Mouse (Mus musculus) frontal cortex, adult 2 months (tissue): ENCODE measurements around the gene Slc2a3. TPM values are rescaled to one million over a fixed set of nuclear protein-coding genes. Genes with fewer than 3 reads are reported as not detected.
"Not testable (repeated sequence)": the region's sequence is repeated elsewhere in the genome, so short reads cannot be mapped to it uniquely, and the experiment has no call there.

Source experiments
- DNase-seq, 2 experiments: peaks; one replicate each; pipeline ENCODE4 v3.0.0; 2022; ENCODE audit warnings: low spot score in 1 of 2; ENCODE audit errors: extremely low spot score in 1 of 2
- polyA plus RNA-seq: library from polyadenylated mRNA; depleted of rRNA; stranded (reverse); fragments of >200 nt; gene quantifications from 2 replicates; pipeline ENCODE4 v1.2.3, GENCODE M21; 2012

The Slc2a3 gene
- polyA plus RNA-seq, 1 experiment = 105 TPM

DNA sequence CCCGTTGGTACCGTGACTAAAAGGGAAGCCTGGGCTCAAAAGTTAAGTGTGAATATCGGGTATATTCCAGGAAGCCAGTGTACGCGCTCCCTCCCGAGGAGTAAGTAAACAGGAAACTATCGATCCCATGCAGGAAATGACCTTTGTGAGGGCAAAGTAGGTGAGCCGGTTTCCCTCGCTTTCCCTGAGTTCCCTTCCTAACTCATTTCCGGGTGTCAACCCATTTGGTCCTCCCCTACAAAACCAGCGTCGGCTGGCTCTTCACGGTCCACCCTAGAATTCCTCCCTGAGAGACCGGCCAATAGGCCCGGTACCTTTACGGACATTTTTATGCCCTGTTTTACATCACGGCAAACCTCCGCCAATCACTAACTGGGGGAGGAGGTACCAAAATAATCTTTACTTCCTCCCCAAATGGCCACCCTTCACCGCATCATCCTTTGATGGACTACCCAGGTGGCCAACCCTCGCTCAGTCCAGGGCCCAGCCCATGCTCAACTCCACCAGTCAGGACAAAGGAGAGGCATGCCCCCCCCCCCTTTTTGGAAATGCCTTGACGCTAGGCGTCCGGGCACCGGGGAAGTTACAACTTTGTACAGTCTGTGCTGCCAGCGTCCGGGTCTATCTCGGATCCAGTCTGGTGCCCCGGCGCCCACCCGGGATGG is 9.3 kb upstream of the Slc2a3 start:
- peak; percentile 97 to 98 for DNase-seq

- peak in 1 of 2 experiments; percentile 57 for DNase-seq
Measured at GRCm38 (mm10) chr6:122810022-122810614, 8.7 kb upstream of the Slc2a3 start.

GRCm38 (mm10) chr6:122804418-122804817 is 3.0 kb upstream of the Slc2a3 start:
- peak; percentile 53 to 93 for DNase-seq

GRCm38 (mm10) chr6:122801801-122802514 is 518 bp upstream of the Slc2a3 start:
- peak in 1 of 2 experiments; percentile 50 for DNase-seq

- peak; percentile 44 to 65 for DNase-seq
Measured at GRCm38 (mm10) chr6:122800640-122801300, 670 bp downstream of the Slc2a3 start.

GRCm38 (mm10) chr6:122795254-122795935 is 6.0 kb downstream of the Slc2a3 start:
- DNase-seq = peak in 1 of 2 experiments; percentile 31

DNA sequence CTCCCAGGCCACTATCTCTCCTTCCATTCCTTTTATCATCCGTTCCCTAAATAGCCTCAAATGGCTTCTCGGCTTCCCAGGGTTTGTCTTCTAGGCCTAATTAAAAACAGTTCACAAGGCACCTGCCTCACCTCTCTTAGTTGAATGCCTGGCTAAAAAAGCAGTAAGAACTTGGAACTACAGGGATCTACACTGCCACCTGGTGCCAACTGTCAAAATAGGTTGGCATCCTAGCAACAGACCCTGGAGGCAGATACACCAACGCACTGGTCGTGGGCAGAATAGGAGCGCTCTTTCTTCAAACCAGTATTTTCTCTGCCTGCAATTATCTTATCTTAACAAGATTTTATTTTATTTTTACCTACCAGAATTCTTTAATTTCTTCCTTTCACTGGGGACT is 15.2 kb downstream of the Slc2a3 start:
- DNase-seq = peak; percentile 77 to 90

- DNase-seq = peak in 1 of 2 experiments; percentile 62
Measured at GRCm38 (mm10) chr6:122784866-122785265, 16.6 kb downstream of the Slc2a3 start.

DNA sequence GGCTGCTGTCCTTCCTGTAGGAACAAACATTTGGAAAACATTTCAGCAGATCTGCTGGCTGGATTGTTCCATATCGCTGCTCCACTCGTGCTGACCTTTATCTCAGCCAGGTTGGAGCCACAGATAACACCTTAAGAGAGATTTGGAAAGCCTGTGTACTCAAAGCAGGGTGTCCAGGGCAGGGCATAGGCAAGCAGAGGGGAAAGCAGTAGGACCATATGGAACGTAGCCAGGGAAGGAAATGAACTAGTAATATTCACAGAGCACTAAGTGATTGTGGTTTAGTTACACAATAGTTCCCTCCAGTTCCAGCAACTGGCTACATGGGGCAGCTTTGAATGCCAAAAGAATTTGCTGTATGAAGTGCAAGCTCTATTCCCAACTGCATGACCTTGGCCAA is 19.3 kb downstream of the Slc2a3 start:
- no peak for DNase-seq

- no peak for DNase-seq
Measured at GRCm38 (mm10) chr6:122781167-122781566, 20.3 kb downstream of the Slc2a3 start.

- no peak for DNase-seq
Measured at GRCm38 (mm10) chr6:122779916-122780315, 21.5 kb downstream of the Slc2a3 start.

GRCm38 (mm10) chr6:122776040-122776439 is 25.4 kb downstream of the Slc2a3 start:
- no peak for DNase-seq

- no peak for DNase-seq
Measured at GRCm38 (mm10) chr6:122774345-122774744, 27.1 kb downstream of the Slc2a3 start.

DNA sequence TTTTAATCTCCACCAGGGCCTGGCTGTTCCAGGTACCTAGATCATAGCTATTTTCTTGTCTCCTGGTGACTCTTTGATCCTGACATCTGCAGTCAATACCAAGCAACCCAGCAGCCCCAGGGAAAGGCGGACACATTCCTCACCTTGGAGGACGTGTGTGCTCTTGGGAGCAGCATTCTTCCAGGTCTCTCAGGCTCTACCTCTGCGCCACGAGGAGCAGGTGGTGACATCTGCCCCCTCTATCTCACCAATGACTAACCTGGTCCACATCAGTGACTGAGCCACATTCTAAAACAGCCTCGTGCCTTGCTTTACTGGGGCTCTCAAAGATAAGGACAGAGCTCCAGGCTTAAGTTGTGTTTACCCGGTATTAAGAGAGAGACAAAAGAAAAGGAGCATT is 28.7 kb downstream of the Slc2a3 start:
- DNase-seq = no peak

- peak in 1 of 2 experiments; percentile 51 for DNase-seq
Measured at GRCm38 (mm10) chr6:122770760-122771315, 30.6 kb downstream of the Slc2a3 start.

- DNase-seq = peak; percentile 31 to 58
Measured at GRCm38 (mm10) chr6:122769771-122770759, 31.4 kb downstream of the Slc2a3 start.

- DNase-seq = no peak
Measured at GRCm38 (mm10) chr6:122768256-122768655, 33.2 kb downstream of the Slc2a3 start.

DNA sequence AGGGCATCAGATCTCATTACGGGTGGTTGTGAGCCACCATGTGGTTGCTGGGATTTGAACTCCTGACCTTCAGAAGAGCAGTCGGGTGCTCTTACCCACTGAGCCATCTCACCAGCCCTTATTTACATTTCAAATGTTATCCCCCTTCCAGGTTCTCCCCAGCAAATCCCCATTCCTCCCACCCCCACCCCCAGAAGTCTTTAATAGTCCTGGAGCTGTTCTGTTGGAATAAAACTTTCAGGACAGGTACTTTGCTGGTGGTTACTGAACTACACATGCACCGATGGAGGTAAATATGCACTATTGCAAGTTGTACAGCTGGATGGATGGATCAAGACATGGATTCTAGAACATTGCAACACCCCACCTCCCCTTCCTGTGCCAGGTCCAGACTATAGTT is 34.4 kb downstream of the Slc2a3 start:
- DNase-seq = not testable (repeated sequence)
